Mouse (Mus musculus): ENCODE results near the gene Gm4064. TPM values are rescaled to one million over a fixed set of nuclear protein-coding genes. Genes with fewer than 3 reads are reported as not detected.
"Not testable (repeated sequence)": the region's sequence is repeated elsewhere in the genome, so short reads cannot be mapped to it uniquely, and the experiment has no call there.

The Gm4064 gene
- not detected in 2 replicates for polyA plus RNA-seq (2016; fragmentation: Nextera tagmentation; extraction: Ambion mirVana)

DNA sequence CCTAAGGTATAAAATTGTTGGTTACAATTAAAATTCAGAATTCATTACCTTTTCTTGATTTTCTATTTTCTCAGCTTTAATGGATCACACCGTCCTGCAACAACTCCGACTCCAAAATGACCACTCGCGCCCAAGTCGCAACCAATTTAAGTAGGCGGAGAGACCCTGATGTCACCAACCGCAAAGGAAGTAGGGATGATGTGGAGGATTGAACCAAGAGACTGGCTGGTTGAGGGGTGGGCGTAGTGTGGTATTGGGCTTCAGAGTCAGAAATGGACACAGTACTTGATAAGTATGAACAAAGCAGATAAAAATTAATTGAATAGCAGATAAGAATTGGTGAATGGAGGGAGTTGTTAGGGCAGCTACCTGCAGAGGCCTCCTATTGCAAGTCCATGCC lies at the start of gene Gm4064:
Gene Gm4064 (minus strand): TSS at position 101 of the 400 bp plus-strand sequence.
- no CpG with 5 or more reads among the region's 8 CpGs for WGBS
- not testable (repeated sequence) for H3K27me3 ChIP-seq (replicated peaks; ENCODE audit: low read depth, poor library complexity, severe bottlenecking); H3K4me3 ChIP-seq; H3K27ac ChIP-seq (replicated peaks); DNase-seq (ENCODE audit: low spot score); H3K4me1 ChIP-seq; H3K36me3 ChIP-seq (replicated peaks); H3K9me3 ChIP-seq

DNA sequence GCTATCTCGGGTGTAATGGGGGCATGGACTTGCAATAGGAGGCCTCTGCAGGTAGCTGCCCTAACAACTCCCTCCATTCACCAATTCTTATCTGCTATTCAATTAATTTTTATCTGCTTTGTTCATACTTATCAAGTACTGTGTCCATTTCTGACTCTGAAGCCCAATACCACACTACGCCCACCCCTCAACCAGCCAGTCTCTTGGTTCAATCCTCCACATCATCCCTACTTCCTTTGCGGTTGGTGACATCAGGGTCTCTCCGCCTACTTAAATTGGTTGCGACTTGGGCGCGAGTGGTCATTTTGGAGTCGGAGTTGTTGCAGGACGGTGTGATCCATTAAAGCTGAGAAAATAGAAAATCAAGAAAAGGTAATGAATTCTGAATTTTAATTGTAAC lies 34.4 kb upstream of the Gm4064 start, which contains the start of the genes Rbmy and Gm10256:
Gene Rbmy (plus strand): TSS at position 301 of the 400 bp plus-strand sequence.
Gene Gm10256 (plus strand): TSS at position 320 of the 400 bp plus-strand sequence.
- H3K27ac ChIP-seq (replicated peaks); H3K36me3 ChIP-seq (replicated peaks); H3K4me1 ChIP-seq; H3K27me3 ChIP-seq (replicated peaks; ENCODE audit: low read depth, poor library complexity, severe bottlenecking); H3K9me3 ChIP-seq; H3K4me3 ChIP-seq; DNase-seq (ENCODE audit: low spot score): not testable (repeated sequence)
- no CpG with 5 or more reads among the region's 9 CpGs for WGBS

Other genes with a start within 250 kb of the Gm4064 start
- gene H2al2c, start 197.1 kb downstream of the Gm4064 start, polyA plus RNA-seq (2016; fragmentation: Nextera tagmentation; extraction: Ambion mirVana): not detected in 2 replicates
- not detected in 2 replicates for gene Sry, start 132.5 kb downstream of the Gm4064 start, polyA plus RNA-seq (2016; fragmentation: Nextera tagmentation; extraction: Ambion mirVana)
- gene H2al2b, start 75.5 kb downstream of the Gm4064 start, polyA plus RNA-seq (2016; fragmentation: Nextera tagmentation; extraction: Ambion mirVana): not detected in 2 replicates
- gene Rbmy, start 34.5 kb upstream of the Gm4064 start, polyA plus RNA-seq (2016; fragmentation: Nextera tagmentation; extraction: Ambion mirVana): not detected in 2 replicates
- not detected in 2 replicates for gene Gm10256, start 34.5 kb upstream of the Gm4064 start, polyA plus RNA-seq (2016; fragmentation: Nextera tagmentation; extraction: Ambion mirVana)
- gene Gm10352, start 104.8 kb upstream of the Gm4064 start, polyA plus RNA-seq (2016; fragmentation: Nextera tagmentation; extraction: Ambion mirVana): not detected in 2 replicates
- not detected in 2 replicates for gene Gm29289, start 136.4 kb upstream of the Gm4064 start, polyA plus RNA-seq (2016; fragmentation: Nextera tagmentation; extraction: Ambion mirVana)